Comparison of ENCODE assay signal across 27 mouse cellular contexts in the genomic region with DNA sequence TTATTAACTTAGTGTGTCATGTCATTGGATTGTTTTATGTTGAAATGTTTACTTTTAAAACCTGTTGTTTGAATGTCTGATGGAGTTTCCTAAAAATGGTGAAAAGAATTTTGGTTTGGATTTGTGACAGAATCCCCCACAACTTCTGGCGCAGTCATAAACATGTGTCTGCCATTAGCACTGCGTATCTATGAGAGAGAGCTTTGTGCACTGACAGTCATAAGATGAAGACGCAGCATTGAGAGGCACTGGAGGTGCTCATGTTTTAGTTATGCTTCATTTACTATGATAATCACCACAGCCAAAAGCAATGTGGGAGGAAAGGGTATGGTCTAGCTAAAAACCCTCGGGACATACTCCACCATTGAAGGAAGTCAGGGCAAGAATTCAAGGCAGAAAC. TPM values are rescaled to one million over a fixed set of nuclear protein-coding genes. Genes with fewer than 3 reads are reported as not detected.
"Had no signal": no experiment of that assay in that cellular context is flagged by ENCODE, and none has a peak within 500 bp of the region (broad histone marks: within the 10 kb centered on the region; RNA-seq: fewer than 3 reads in every experiment).

No protein-coding gene starts in this region.

- ATAC-seq: intestine, embryonic 15.5 days; liver, postnatal 0 days; lung, postnatal 0 days had no signal

- H3K27ac ChIP-seq: intestine, embryonic 15.5 days; kidney, embryonic 15.5 days; limb, embryonic 12.5 days; limb, embryonic 15.5 days; liver, embryonic 14.5 days; macrophage; neural tube, embryonic 13.5 days; stomach, postnatal 0 days had no signal

- DNase-seq: kidney, adult 11 months; kidney, adult 8-10 months; kidney, postnatal 14 days; kidney, postnatal 4 days; left cerebral cortex, postnatal 4 days; liver, postnatal 0 days; lung, embryonic 14.5 days; right cerebral cortex, adult 18-20 months; right cerebral cortex, postnatal 14 days; right cerebral cortex, postnatal 4 days; thymus, adult 2 months; thymus, postnatal 14 days; thymus, postnatal 4 days had no signal

- H3K27me3 ChIP-seq: intestine, embryonic 15.5 days; kidney, embryonic 15.5 days; limb, embryonic 12.5 days; limb, embryonic 15.5 days; neural tube, embryonic 13.5 days had no signal

- H3K4me2 ChIP-seq: intestine, embryonic 15.5 days; kidney, embryonic 15.5 days; limb, embryonic 12.5 days; limb, embryonic 15.5 days; liver, embryonic 11.5 days; lung, embryonic 14.5 days; neural tube, embryonic 13.5 days had no signal

- H3K4me3 ChIP-seq: intestine, embryonic 15.5 days; kidney, embryonic 15.5 days; limb, embryonic 12.5 days; limb, embryonic 15.5 days; myocyte; neural tube, embryonic 13.5 days had no signal

- H3K4me1 ChIP-seq: intestine, embryonic 15.5 days; kidney, embryonic 15.5 days; limb, embryonic 12.5 days; limb, embryonic 15.5 days; neural tube, embryonic 13.5 days had no signal

- H3K9ac ChIP-seq: intestine, embryonic 15.5 days; kidney, embryonic 15.5 days; limb, embryonic 12.5 days; limb, embryonic 15.5 days; liver, embryonic 14.5 days; liver, postnatal 0 days; lung, embryonic 14.5 days; neural tube, embryonic 13.5 days had no signal

- H3K9me3 ChIP-seq: intestine, embryonic 15.5 days; kidney, embryonic 15.5 days; limb, embryonic 12.5 days; limb, embryonic 15.5 days; neural tube, embryonic 13.5 days had no signal

- H3K36me3 ChIP-seq: intestine, embryonic 15.5 days; kidney, embryonic 15.5 days; limb, embryonic 12.5 days; limb, embryonic 15.5 days; neural tube, embryonic 13.5 days had no signal

RNA-seq across cellular contexts. Expression of gene Kcnh8, which starts 30.3 kb away (rescaled TPM):
- total RNA-seq: megakaryocyte, adult 5-6 weeks; monocyte, adult 5-6 weeks; neutrophil, adult 5-6 weeks had no signal
- polyA plus RNA-seq: limb, embryonic 12.5 days; limb, embryonic 15.5 days; liver, embryonic 11.5 days; liver, embryonic 14.5 days; liver, postnatal 0 days; macrophage; myocyte had no signal
